Mouse (Mus musculus) spleen, adult 2 months (tissue): Measurements from ENCODE around the gene Mfap4.

Experiments used
- CTCF ChIP-seq: fragments of 200-500 bp; IDR thresholded peaks from 2 replicates; pipeline ENCODE4 v1.5.1; 2011; ENCODE audit warnings: mild to moderate bottlenecking, inconsistent platforms; ENCODE audit not compliant: insufficient read depth, insufficient read length, insufficient replicate concordance; ENCODE audit errors: extremely low read depth
- POLR2A ChIP-seq: fragments of 200-500 bp; IDR thresholded peaks from 2 replicates; pipeline ENCODE4 v1.6.1; 2011; ENCODE audit warnings: low read depth, low read length, inconsistent platforms

DNA sequence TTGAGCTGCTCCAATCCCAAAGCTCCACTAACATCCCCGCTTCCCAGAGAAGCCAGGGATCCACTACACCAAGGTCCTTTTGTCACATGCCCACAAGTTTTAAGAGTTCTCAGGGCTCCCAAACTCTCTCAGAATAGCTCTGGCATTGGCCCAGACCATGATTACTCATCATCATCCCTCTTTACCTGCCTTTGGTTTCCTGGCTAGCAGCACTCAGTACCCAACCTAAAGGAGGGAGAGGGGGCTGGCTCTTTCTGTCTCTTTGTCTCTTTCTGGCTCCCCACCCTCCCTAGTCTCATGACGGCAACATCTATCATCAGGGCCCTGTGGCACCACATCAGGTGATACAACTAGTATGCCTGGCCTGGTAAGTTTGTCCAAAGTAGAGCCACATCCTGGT lies 47.6 kb downstream of the Mfap4 start:
- TF ChIP-seq CTCF (no peak), POLR2A (no peak)
